15 mouse cellular contexts compared by ENCODE assay signal in the genomic region with DNA sequence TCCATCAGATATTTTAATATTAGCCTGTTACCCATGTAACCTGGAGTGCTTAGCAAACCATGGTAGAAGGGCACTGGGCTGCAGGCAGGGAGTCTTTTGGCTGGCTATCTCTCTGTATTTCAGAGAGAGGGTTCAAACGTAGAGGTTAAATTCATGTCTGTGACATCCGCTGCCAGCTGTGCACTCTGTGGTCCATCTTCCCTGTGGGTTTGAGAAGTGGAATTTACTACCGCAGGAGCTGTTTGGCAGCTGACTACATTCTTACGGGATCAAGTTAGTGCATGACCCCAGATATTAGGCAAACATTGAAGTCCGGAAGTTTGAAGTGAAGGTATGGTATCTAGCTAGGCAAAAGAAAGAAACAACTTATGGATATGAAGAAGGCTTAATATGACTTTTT.
"Had no signal": no experiment of that assay in that cellular context is flagged by ENCODE, and none has a peak within 500 bp of the region (broad histone marks: within the 10 kb centered on the region; RNA-seq: fewer than 3 reads in every experiment).

No protein-coding gene starts in this region.

- H3K4me1 ChIP-seq: liver, embryonic 15.5 days; megakaryocyte, embryonic 14.5 days; midbrain, embryonic 12.5 days had no signal

- H3K4me3 ChIP-seq: limb, embryonic 13.5 days; liver, embryonic 15.5 days; megakaryocyte, embryonic 14.5 days; midbrain, embryonic 12.5 days had no signal

- H3K4me2 ChIP-seq: limb, embryonic 13.5 days; liver, embryonic 11.5 days; liver, embryonic 15.5 days; midbrain, embryonic 12.5 days had no signal

- H3K36me3 ChIP-seq: limb, embryonic 13.5 days; liver, embryonic 15.5 days had no signal

- DNase-seq: kidney, postnatal 36 days; layer of hippocampus, adult 9-11 months; layer of hippocampus, postnatal 36 days; lung, adult 2 months; lung, postnatal 4 days; right cerebral cortex, postnatal 14 days; thymus, postnatal 36 days had no signal

- H3K27me3 ChIP-seq: limb, embryonic 13.5 days; liver, embryonic 15.5 days; megakaryocyte, embryonic 14.5 days; midbrain, embryonic 12.5 days had no signal

- ATAC-seq: lung, postnatal 0 days; midbrain, embryonic 16.5 days had no signal

- H3K9me3 ChIP-seq: liver, embryonic 15.5 days; midbrain, embryonic 12.5 days had no signal

- H3K9ac ChIP-seq: limb, embryonic 13.5 days; liver, embryonic 15.5 days; midbrain, embryonic 12.5 days had no signal

- H3K27ac ChIP-seq: kidney, postnatal 0 days; limb, embryonic 13.5 days; liver, embryonic 15.5 days; midbrain, embryonic 12.5 days had no signal
